Mouse (Mus musculus): Measurements from ENCODE around the gene Tmem52b.

GRCm38 (mm10) chr6:129517752-129518408 lies 5.5 kb downstream of the Tmem52b start:
- TF ChIP-seq CTCF (IDR thresholded peaks at IDR 0.05; ENCODE audit: control insufficient read depth, insufficient read depth, insufficient read length) (no peak), USF1 (IDR thresholded peaks at IDR 0.05; ENCODE audit: low read depth) (no peak), MAX (IDR thresholded peaks at IDR 0.05) (no peak), MYOG (IDR thresholded peaks at IDR 0.05; ENCODE audit: control insufficient read depth, extremely low read depth, insufficient read length) (no peak), MYOD1 (IDR thresholded peaks at IDR 0.05; ENCODE audit: control insufficient read depth, insufficient read length, low read depth) (no peak)
